Mouse (Mus musculus): ENCODE results near the gene Olfr574. TPM values are rescaled to one million over a fixed set of nuclear protein-coding genes. Genes with fewer than 3 reads are reported as not detected.

Olfr574 gene
- polyA plus RNA-seq, 1 experiment = not detected

- Histone ChIP-seq H3K27me3 (ENCODE audit: control insufficient read depth, insufficient read depth, low read length) (no peaks in the 10 kb centered on the region), H3K4me1 (ENCODE audit: control insufficient read depth, insufficient read depth, insufficient read length, low read length) (no peaks in the 10 kb centered on the region), H3K27ac (ENCODE audit: insufficient read depth, low read depth, low read length) (no peak within 1 kb of the TSS), H3K36me3 (ENCODE audit: control insufficient read depth, insufficient read depth, low read length) (no peaks in the 10 kb centered on the region), H3K4me3 (ENCODE audit: low read depth, low read length) (no peak within 1 kb of the TSS)
- 75% methylated on average over 2 of the region's 2 CpGs for WGBS
- TF ChIP-seq POLR2A (IDR thresholded peaks at IDR 0.05; ENCODE audit: low read depth, low read length) (no peak), CTCF (IDR thresholded peaks at IDR 0.05; ENCODE audit: extremely low read depth, insufficient read length, insufficient replicate concordance, low read depth, low read length) (no peak)
Observed at GRCm38 (mm10) chr7:102942475-102942874, 5.8 kb upstream of the Olfr574 start, which contains the start of gene Olfr573-ps1. TSS of gene Olfr573-ps1 (minus strand) at chr7:102942575.

DNA sequence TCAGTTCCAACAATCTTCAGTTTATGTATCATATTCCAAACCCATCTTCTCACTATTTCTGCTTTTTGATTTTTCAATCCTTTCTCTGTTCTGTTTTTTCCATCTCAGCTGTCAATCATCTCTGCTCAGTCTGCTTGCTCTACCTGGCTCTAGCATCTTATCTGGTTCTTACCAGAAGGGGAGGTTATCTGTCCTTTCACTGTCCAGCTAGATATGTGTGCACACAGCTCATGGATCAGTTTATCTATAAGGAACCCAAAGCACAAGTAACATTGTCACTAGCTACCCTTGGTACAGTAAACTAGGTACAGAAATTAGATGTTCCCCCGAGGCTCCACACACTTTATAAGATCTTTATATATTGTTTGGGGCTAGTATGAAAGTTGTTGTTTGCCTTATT lies 4.8 kb upstream of the Olfr574 start:
- TF ChIP-seq POLR2A (IDR thresholded peaks at IDR 0.05; ENCODE audit: low read depth, low read length) (no peak), CTCF (IDR thresholded peaks at IDR 0.05; ENCODE audit: extremely low read depth, insufficient read length, insufficient replicate concordance, low read depth, low read length) (no peak)
- Histone ChIP-seq H3K36me3 (ENCODE audit: control insufficient read depth, insufficient read depth, low read length) (no peaks in the 10 kb centered on the region), H3K4me3 (ENCODE audit: low read depth, low read length) (no peak overlapping the region), H3K27ac (ENCODE audit: insufficient read depth, low read depth, low read length) (no peak overlapping the region), H3K27me3 (ENCODE audit: control insufficient read depth, insufficient read depth, low read length) (no peaks in the 10 kb centered on the region), H3K4me1 (ENCODE audit: control insufficient read depth, insufficient read depth, insufficient read length, low read length) (no peaks in the 10 kb centered on the region)
- WGBS = 73% methylated on average over 1 of the region's 1 CpGs

DNA sequence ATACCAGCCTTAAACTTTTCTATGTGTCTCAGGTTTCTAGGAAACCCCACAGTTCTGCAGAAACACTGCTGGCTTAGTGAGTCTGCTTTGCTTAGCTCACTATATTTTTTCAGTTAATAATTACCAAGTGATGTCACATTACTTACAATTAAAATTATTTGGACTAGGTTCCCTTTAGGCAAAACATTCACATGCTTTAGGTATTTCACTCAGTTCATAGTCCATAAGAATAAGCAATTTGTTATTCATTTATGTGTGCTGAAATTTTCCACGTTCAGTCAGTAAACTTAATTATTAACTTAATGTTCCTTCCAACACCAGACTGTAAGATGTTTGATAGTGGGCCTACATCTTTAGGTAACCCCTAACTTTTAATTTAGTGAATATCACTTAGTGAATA lies 2.5 kb downstream of the Olfr574 start:
- TF ChIP-seq POLR2A (IDR thresholded peaks at IDR 0.05; ENCODE audit: low read depth, low read length) (no peak), CTCF (IDR thresholded peaks at IDR 0.05; ENCODE audit: extremely low read depth, insufficient read length, insufficient replicate concordance, low read depth, low read length) (no peak)
- no peak overlapping the region for H3K27ac ChIP-seq (ENCODE audit: insufficient read depth, low read depth, low read length)
- no peak overlapping the region for H3K4me3 ChIP-seq (ENCODE audit: low read depth, low read length)
- H3K36me3 ChIP-seq (ENCODE audit: control insufficient read depth, insufficient read depth, low read length) = no peaks in the 10 kb centered on the region
- H3K4me1 ChIP-seq (ENCODE audit: control insufficient read depth, insufficient read depth, insufficient read length, low read length) = no peaks in the 10 kb centered on the region
- 23% methylated on average over 1 of the region's 1 CpGs for WGBS
- H3K27me3 ChIP-seq (ENCODE audit: control insufficient read depth, insufficient read depth, low read length) = no peaks in the 10 kb centered on the region

GRCm38 (mm10) chr7:102958137-102958536 lies 9.9 kb downstream of the Olfr574 start:
- no peak overlapping the region for H3K4me3 ChIP-seq (ENCODE audit: low read depth, low read length)
- WGBS = 68% methylated on average over 3 of the region's 3 CpGs
- no peaks in the 10 kb centered on the region for H3K36me3 ChIP-seq (ENCODE audit: control insufficient read depth, insufficient read depth, low read length)
- H3K27me3 ChIP-seq (ENCODE audit: control insufficient read depth, insufficient read depth, low read length) = no peaks in the 10 kb centered on the region
- H3K27ac ChIP-seq (ENCODE audit: insufficient read depth, low read depth, low read length) = no peak overlapping the region
- no peaks in the 10 kb centered on the region for H3K4me1 ChIP-seq (ENCODE audit: control insufficient read depth, insufficient read depth, insufficient read length, low read length)
- TF ChIP-seq POLR2A (IDR thresholded peaks at IDR 0.05; ENCODE audit: low read depth, low read length) = no peak
- TF ChIP-seq CTCF (IDR thresholded peaks at IDR 0.05; ENCODE audit: extremely low read depth, insufficient read length, insufficient replicate concordance, low read depth, low read length) = no peak

GRCm38 (mm10) chr7:102958593-102958992 lies 10.3 kb downstream of the Olfr574 start, which contains the start of gene Olfr575:
TSS of gene Olfr575 (minus strand) at chr7:102958775.
- no peaks in the 10 kb centered on the region for H3K36me3 ChIP-seq (ENCODE audit: control insufficient read depth, insufficient read depth, low read length)
- H3K27ac ChIP-seq (ENCODE audit: insufficient read depth, low read depth, low read length) = no peak within 1 kb of the TSS
- no peaks in the 10 kb centered on the region for H3K27me3 ChIP-seq (ENCODE audit: control insufficient read depth, insufficient read depth, low read length)
- TF ChIP-seq POLR2A (IDR thresholded peaks at IDR 0.05; ENCODE audit: low read depth, low read length) = no peak
- H3K4me3 ChIP-seq (ENCODE audit: low read depth, low read length) = no peak within 1 kb of the TSS
- H3K4me1 ChIP-seq (ENCODE audit: control insufficient read depth, insufficient read depth, insufficient read length, low read length) = no peaks in the 10 kb centered on the region
- 32% methylated on average over 1 of the region's 1 CpGs for WGBS

DNA sequence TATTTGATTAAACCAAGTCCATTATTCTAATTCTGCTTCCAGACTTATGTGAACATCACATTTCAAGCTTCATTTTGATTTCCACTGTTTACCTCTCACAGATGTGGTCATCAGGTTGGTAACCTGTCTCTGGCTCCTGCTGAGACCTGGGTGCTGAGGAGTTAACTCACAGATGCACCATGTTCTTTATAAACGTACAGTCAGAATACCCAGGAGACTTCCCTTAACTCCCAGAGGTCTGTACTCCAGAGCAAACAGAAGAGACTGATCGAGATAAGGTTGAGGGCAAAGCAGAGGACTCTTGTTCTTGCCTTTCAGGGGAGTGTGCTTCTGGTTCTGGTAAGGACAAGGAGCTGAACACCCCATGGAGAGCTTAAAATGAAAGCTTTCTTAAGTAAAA lies 14.1 kb downstream of the Olfr574 start, which contains the start of gene Olfr576:
Gene Olfr576, plus strand, starts transcription at position 301 of the 400 bp plus-strand sequence.
- Histone ChIP-seq H3K36me3 (ENCODE audit: control insufficient read depth, insufficient read depth, low read length) (no peaks in the 10 kb centered on the region), H3K27me3 (ENCODE audit: control insufficient read depth, insufficient read depth, low read length) (no peaks in the 10 kb centered on the region; the same call in 1 of the 2 replicates), H3K27ac (ENCODE audit: insufficient read depth, low read depth, low read length) (no peak within 1 kb of the TSS), H3K4me1 (ENCODE audit: control insufficient read depth, insufficient read depth, insufficient read length, low read length) (no peaks in the 10 kb centered on the region), H3K4me3 (ENCODE audit: low read depth, low read length) (no peak within 1 kb of the TSS)
- TF ChIP-seq POLR2A (IDR thresholded peaks at IDR 0.05; ENCODE audit: low read depth, low read length) (no peak), CTCF (IDR thresholded peaks at IDR 0.05; ENCODE audit: extremely low read depth, insufficient read length, insufficient replicate concordance, low read depth, low read length) (no peak)
- WGBS = 8% methylated on average over 2 of the region's 2 CpGs

DNA sequence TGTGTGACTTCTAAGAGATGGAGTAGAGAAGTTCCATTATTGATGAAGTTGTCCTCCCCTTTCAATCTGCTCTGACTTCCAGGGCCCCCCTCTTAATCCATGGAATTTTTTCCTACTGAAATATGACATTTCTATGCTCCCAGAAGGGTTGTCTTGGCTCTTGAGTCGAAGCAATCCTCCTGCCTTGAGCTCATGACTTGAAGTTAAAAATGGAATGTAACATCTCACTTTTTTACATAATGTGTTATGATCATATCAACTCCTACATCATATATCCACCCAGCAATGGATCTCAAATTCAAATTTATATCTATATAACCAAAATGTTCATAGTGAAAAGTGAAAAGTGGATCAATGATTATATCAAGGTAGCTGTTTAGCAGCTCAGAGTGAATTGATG lies 26.1 kb downstream of the Olfr574 start:
- no peak for TF ChIP-seq POLR2A (IDR thresholded peaks at IDR 0.05; ENCODE audit: low read depth, low read length)
- no peak for TF ChIP-seq CTCF (IDR thresholded peaks at IDR 0.05; ENCODE audit: extremely low read depth, insufficient read length, insufficient replicate concordance, low read depth, low read length)
- whole genome bisulfite sequencing = 20% methylated on average over 1 of the region's 1 CpGs
- H3K4me1 ChIP-seq (ENCODE audit: control insufficient read depth, insufficient read depth, insufficient read length, low read length) = no peaks in the 10 kb centered on the region
- H3K27ac ChIP-seq (ENCODE audit: insufficient read depth, low read depth, low read length) = no peak overlapping the region
- no peaks in the 10 kb centered on the region for H3K27me3 ChIP-seq (ENCODE audit: control insufficient read depth, insufficient read depth, low read length)
- no peak overlapping the region for H3K4me3 ChIP-seq (ENCODE audit: low read depth, low read length)
- H3K36me3 ChIP-seq (ENCODE audit: control insufficient read depth, insufficient read depth, low read length) = no peaks in the 10 kb centered on the region

GRCm38 (mm10) chr7:102975843-102976242 lies 27.6 kb downstream of the Olfr574 start, which contains the start of gene Olfr577:
TSS of gene Olfr577 (minus strand) at chr7:102975943.
- Histone ChIP-seq H3K27ac (ENCODE audit: insufficient read depth, low read depth, low read length) (no peak within 1 kb of the TSS), H3K27me3 (ENCODE audit: control insufficient read depth, insufficient read depth, low read length) (no peaks in the 10 kb centered on the region), H3K36me3 (ENCODE audit: control insufficient read depth, insufficient read depth, low read length) (no peaks in the 10 kb centered on the region), H3K4me3 (ENCODE audit: low read depth, low read length) (no peak within 1 kb of the TSS), H3K4me1 (ENCODE audit: control insufficient read depth, insufficient read depth, insufficient read length, low read length) (no peaks in the 10 kb centered on the region)
- TF ChIP-seq CTCF (IDR thresholded peaks at IDR 0.05; ENCODE audit: extremely low read depth, insufficient read length, insufficient replicate concordance, low read depth, low read length) (no peak), POLR2A (IDR thresholded peaks at IDR 0.05; ENCODE audit: low read depth, low read length) (no peak)
- WGBS = 78% methylated on average over 2 of the region's 2 CpGs
